Mouse (Mus musculus): ENCODE data around the gene Zfp874a. TPM values are rescaled to one million over a fixed set of nuclear protein-coding genes. Genes with fewer than 3 reads are reported as not detected.

The Zfp874a gene
- 9.5 and 9.7 TPM in 2 replicates for polyA plus RNA-seq (2014; fragmentation: Nextera tagmentation; extraction: Ambion mirVana)

- no peaks in the 10 kb centered on the region for H3K4me1 ChIP-seq (ENCODE audit: control insufficient read depth, insufficient read depth, low read length)
- H3K4me2 ChIP-seq (ENCODE audit: low read depth, severe bottlenecking): peak within 1 kb of the TSS; percentile 57
- H3K9ac ChIP-seq (ENCODE audit: low read length): peak within 1 kb of the TSS; percentile 56
- H3K9me3 ChIP-seq (ENCODE audit: control insufficient read depth, low read length): no peaks in the 10 kb centered on the region
- no peaks in the 10 kb centered on the region for H3K36me3 ChIP-seq (ENCODE audit: control insufficient read depth, insufficient read depth, low read length)
- H3K4me3 ChIP-seq (ENCODE audit: low read depth, low read length): peak within 1 kb of the TSS; percentile 53
- no peak within 1 kb of the TSS for H3K27ac ChIP-seq (replicated peaks; ENCODE audit: low read depth, low read length)
- ATAC-seq (ENCODE audit: insufficient number of reproducible peaks, low FRiP score, low TSS enrichment, low read depth): peak; percentile 91
- H3K27me3 ChIP-seq (ENCODE audit: control insufficient read depth, insufficient read depth, low read length): no peaks in the 10 kb centered on the region
- peak; percentile 84 for DNase-seq (ENCODE audit: low spot score)
- WGBS: 1% methylated on average over 20 of the region's 20 CpGs
These were observed at the start of gene Zfp874a for GRCm38 (mm10) chr13:67451172-67452020. Gene Zfp874a, minus strand, starts transcription at chr13:67451624.

GRCm38 (mm10) chr13:67500908-67501307, 49.5 kb upstream of the Zfp874a start:
- Histone ChIP-seq H3K4me1 (ENCODE audit: control insufficient read depth, insufficient read depth, low read length) (0 out of 2 replicates have a peak, but pooled peaks cover 3% of the 10 kb centered on the region), H3K9ac (ENCODE audit: low read length) (no peak overlapping the region), H3K36me3 (ENCODE audit: control insufficient read depth, insufficient read depth, low read length) (no peaks in the 10 kb centered on the region), H3K27ac (replicated peaks; ENCODE audit: low read depth, low read length) (no peak overlapping the region), H3K9me3 (ENCODE audit: control insufficient read depth, low read length) (no peaks in the 10 kb centered on the region), H3K4me2 (ENCODE audit: low read depth, severe bottlenecking) (no peak overlapping the region), H3K4me3 (ENCODE audit: low read depth, low read length) (no peak overlapping the region), H3K27me3 (ENCODE audit: control insufficient read depth, insufficient read depth, low read length) (no peaks in the 10 kb centered on the region)
- DNase-seq (ENCODE audit: low spot score) (no peak), ATAC-seq (ENCODE audit: insufficient number of reproducible peaks, low FRiP score, low TSS enrichment, low read depth) (no peak)
- WGBS: 84% methylated on average over 1 of the region's 1 CpGs

GRCm38 (mm10) chr13:67500084-67500719, 48.8 kb upstream of the Zfp874a start, which contains the start of gene Zfp58:
Gene Zfp58, minus strand, starts transcription at chr13:67500555.
- H3K4me2 ChIP-seq (ENCODE audit: low read depth, severe bottlenecking): peak within 1 kb of the TSS; percentile 64
- peak within 1 kb of the TSS; percentile 74 for H3K9ac ChIP-seq (ENCODE audit: low read length)
- peak within 1 kb of the TSS; percentile 82 for H3K4me3 ChIP-seq (ENCODE audit: low read depth, low read length)
- H3K9me3 ChIP-seq (ENCODE audit: control insufficient read depth, low read length): no peaks in the 10 kb centered on the region
- H3K4me1 ChIP-seq (ENCODE audit: control insufficient read depth, insufficient read depth, low read length): 0 out of 2 replicates have a peak, but pooled peaks cover 3% of the 10 kb centered on the region
- WGBS: under 1% methylated on average over 22 of the region's 22 CpGs
- ATAC-seq (ENCODE audit: insufficient number of reproducible peaks, low FRiP score, low TSS enrichment, low read depth) (peak; percentile 93), DNase-seq (ENCODE audit: low spot score) (peak; percentile 88)
- H3K27me3 ChIP-seq (ENCODE audit: control insufficient read depth, insufficient read depth, low read length): no peaks in the 10 kb centered on the region
- H3K27ac ChIP-seq (replicated peaks; ENCODE audit: low read depth, low read length): no peak within 1 kb of the TSS
- no peaks in the 10 kb centered on the region for H3K36me3 ChIP-seq (ENCODE audit: control insufficient read depth, insufficient read depth, low read length)

- DNase-seq (ENCODE audit: low spot score) (no peak), ATAC-seq (ENCODE audit: insufficient number of reproducible peaks, low FRiP score, low TSS enrichment, low read depth) (no peak)
- no peak overlapping the region for H3K4me3 ChIP-seq (ENCODE audit: low read depth, low read length)
- no peaks in the 10 kb centered on the region for H3K27me3 ChIP-seq (ENCODE audit: control insufficient read depth, insufficient read depth, low read length)
- WGBS: 92% methylated on average over 1 of the region's 1 CpGs
- H3K4me2 ChIP-seq (ENCODE audit: low read depth, severe bottlenecking): no peak overlapping the region
- peaks cover 15% of the 10 kb centered on the region for H3K36me3 ChIP-seq (ENCODE audit: control insufficient read depth, insufficient read depth, low read length)
- H3K27ac ChIP-seq (replicated peaks; ENCODE audit: low read depth, low read length): no peak overlapping the region
- peaks cover 2% of the 10 kb centered on the region; the same call in 1 of the 2 replicates for H3K9me3 ChIP-seq (ENCODE audit: control insufficient read depth, low read length)
- no peak overlapping the region for H3K9ac ChIP-seq (ENCODE audit: low read length)
- H3K4me1 ChIP-seq (ENCODE audit: control insufficient read depth, insufficient read depth, low read length): 0 out of 2 replicates have a peak, but pooled peaks cover 3% of the 10 kb centered on the region
These were observed 44.2 kb upstream of the Zfp874a start for GRCm38 (mm10) chr13:67495631-67496030.

- peak overlapping the region; percentile 53 for H3K4me3 ChIP-seq (ENCODE audit: low read depth, low read length)
- H3K27ac ChIP-seq (replicated peaks; ENCODE audit: low read depth, low read length): no peak overlapping the region
- no peaks in the 10 kb centered on the region for H3K27me3 ChIP-seq (ENCODE audit: control insufficient read depth, insufficient read depth, low read length)
- H3K36me3 ChIP-seq (ENCODE audit: control insufficient read depth, insufficient read depth, low read length): peaks cover 2% of the 10 kb centered on the region; the same call in 1 of the 2 replicates
- peak overlapping the region; percentile 50 for H3K4me2 ChIP-seq (ENCODE audit: low read depth, severe bottlenecking)
- H3K4me1 ChIP-seq (ENCODE audit: control insufficient read depth, insufficient read depth, low read length): no peaks in the 10 kb centered on the region
- no peaks in the 10 kb centered on the region for H3K9me3 ChIP-seq (ENCODE audit: control insufficient read depth, low read length)
- DNase-seq (ENCODE audit: low spot score) (no peak), ATAC-seq (ENCODE audit: insufficient number of reproducible peaks, low FRiP score, low TSS enrichment, low read depth) (peak; percentile 63)
- WGBS: 43% methylated on average over 8 of the region's 8 CpGs
- H3K9ac ChIP-seq (ENCODE audit: low read length): no peak overlapping the region; the same call in 1 of the 2 replicates
These were observed 33.0 kb upstream of the Zfp874a start for GRCm38 (mm10) chr13:67484424-67484811.

- Histone ChIP-seq H3K4me2 (ENCODE audit: low read depth, severe bottlenecking) (peak within 1 kb of the TSS; percentile 50), H3K9ac (ENCODE audit: low read length) (peak within 1 kb of the TSS; percentile 34), H3K9me3 (ENCODE audit: control insufficient read depth, low read length) (no peaks in the 10 kb centered on the region), H3K4me1 (ENCODE audit: control insufficient read depth, insufficient read depth, low read length) (no peaks in the 10 kb centered on the region), H3K4me3 (ENCODE audit: low read depth, low read length) (peak within 1 kb of the TSS; percentile 53), H3K27ac (replicated peaks; ENCODE audit: low read depth, low read length) (no peak within 1 kb of the TSS), H3K27me3 (ENCODE audit: control insufficient read depth, insufficient read depth, low read length) (no peaks in the 10 kb centered on the region), H3K36me3 (ENCODE audit: control insufficient read depth, insufficient read depth, low read length) (no peaks in the 10 kb centered on the region)
- WGBS: 4% methylated on average over 20 of the region's 20 CpGs
- DNase-seq (ENCODE audit: low spot score) (peak; percentile 88), ATAC-seq (ENCODE audit: insufficient number of reproducible peaks, low FRiP score, low TSS enrichment, low read depth) (peak; percentile 92)
These were observed 32.4 kb upstream of the Zfp874a start, which contains the start of gene Zfp874b for GRCm38 (mm10) chr13:67483625-67484423. Gene Zfp874b, minus strand, starts transcription at chr13:67484258.

- Histone ChIP-seq H3K27me3 (ENCODE audit: control insufficient read depth, insufficient read depth, low read length) (no peaks in the 10 kb centered on the region), H3K4me2 (ENCODE audit: low read depth, severe bottlenecking) (no peak overlapping the region), H3K27ac (replicated peaks; ENCODE audit: low read depth, low read length) (no peak overlapping the region), H3K9me3 (ENCODE audit: control insufficient read depth, low read length) (no peaks in the 10 kb centered on the region), H3K4me3 (ENCODE audit: low read depth, low read length) (no peak overlapping the region), H3K9ac (ENCODE audit: low read length) (no peak overlapping the region), H3K36me3 (ENCODE audit: control insufficient read depth, insufficient read depth, low read length) (no peaks in the 10 kb centered on the region), H3K4me1 (ENCODE audit: control insufficient read depth, insufficient read depth, low read length) (no peaks in the 10 kb centered on the region)
- no peak for DNase-seq (ENCODE audit: low spot score)
- no peak for ATAC-seq (ENCODE audit: insufficient number of reproducible peaks, low FRiP score, low TSS enrichment, low read depth)
- WGBS: 71% methylated on average over 4 of the region's 4 CpGs
These were observed 30.1 kb upstream of the Zfp874a start for GRCm38 (mm10) chr13:67481528-67481927.

- Histone ChIP-seq H3K4me1 (ENCODE audit: control insufficient read depth, insufficient read depth, low read length) (no peaks in the 10 kb centered on the region), H3K4me2 (ENCODE audit: low read depth, severe bottlenecking) (no peak overlapping the region), H3K27ac (replicated peaks; ENCODE audit: low read depth, low read length) (no peak overlapping the region), H3K4me3 (ENCODE audit: low read depth, low read length) (no peak overlapping the region), H3K9ac (ENCODE audit: low read length) (no peak overlapping the region), H3K27me3 (ENCODE audit: control insufficient read depth, insufficient read depth, low read length) (no peaks in the 10 kb centered on the region), H3K9me3 (ENCODE audit: control insufficient read depth, low read length) (no peaks in the 10 kb centered on the region), H3K36me3 (ENCODE audit: control insufficient read depth, insufficient read depth, low read length) (peaks cover 3% of the 10 kb centered on the region; the same call in 1 of the 2 replicates)
- 86% methylated on average over 3 of the region's 3 CpGs for WGBS
- DNase-seq (ENCODE audit: low spot score): no peak
- ATAC-seq (ENCODE audit: insufficient number of reproducible peaks, low FRiP score, low TSS enrichment, low read depth): no peak
These were observed 17.9 kb upstream of the Zfp874a start for GRCm38 (mm10) chr13:67469274-67469673.
